Mouse (Mus musculus): ENCODE results near the gene Nckap1. TPM values are rescaled to one million over a fixed set of nuclear protein-coding genes. Genes with fewer than 3 reads are reported as not detected.

Nckap1 gene
- polyA plus RNA-seq, 2 experiments, result 9.9 to 11.4 TPM

DNA sequence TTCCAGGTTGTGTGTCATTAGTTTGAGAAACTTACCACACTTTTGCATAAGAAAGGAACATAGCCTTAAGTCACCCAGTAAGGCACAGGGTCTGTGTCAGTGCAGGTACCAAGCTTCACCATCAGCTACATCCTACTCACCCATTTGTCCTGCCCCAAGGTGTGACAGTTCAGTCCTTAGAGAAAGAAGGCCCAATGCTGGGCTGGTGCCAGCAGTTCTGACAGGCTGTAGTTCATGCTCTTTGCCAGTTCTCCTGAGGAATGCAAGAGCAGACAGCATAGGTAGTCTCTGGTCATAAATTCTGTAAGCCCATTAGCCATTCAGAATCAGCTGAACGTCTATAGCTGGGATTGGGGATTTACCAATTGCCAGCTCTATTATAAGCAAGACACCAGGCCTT is 105.3 kb downstream of the Nckap1 start:
- H3K36me3 ChIP-seq (replicated peaks; ENCODE audit: control insufficient read depth, insufficient read depth, low read depth), result no peaks in the 10 kb centered on the region
- H3K4me1 ChIP-seq (replicated peaks; ENCODE audit: control insufficient read depth in 2 of 2, insufficient read depth in 2 of 2, low read length in 1 of 2), result no peaks in the 10 kb centered on the region
- no peak overlapping the region for H3K4me3 ChIP-seq (ENCODE audit: insufficient read depth in 1 of 2, low read depth in 2 of 2, low read length in 2 of 2)
- 33% methylated on average over 1 of the region's 1 CpGs for WGBS (ENCODE audit: insufficient replicate concordance)
- no peaks in the 10 kb centered on the region for H3K9me3 ChIP-seq (ENCODE audit: control insufficient read depth, low read length)
- H3K9ac ChIP-seq (replicated peaks), result no peak overlapping the region
- DNase-seq (ENCODE audit: low read depth in 3 of 3, low spot score in 3 of 3) (no peak), ATAC-seq (ENCODE audit: insufficient read depth) (no peak)
- no peak overlapping the region for H3K4me2 ChIP-seq (ENCODE audit: low read depth)
- H3K27me3 ChIP-seq (ENCODE audit: control insufficient read depth, insufficient read depth, low read length), result no peaks in the 10 kb centered on the region
- H3K27ac ChIP-seq, result no peak overlapping the region
- TF ChIP-seq CTCF (IDR thresholded peaks at IDR 0.05; ENCODE audit: low read depth) (no peak), EP300 (IDR thresholded peaks at IDR 0.05; ENCODE audit: low read depth) (no peak)

- TF ChIP-seq CTCF (IDR thresholded peaks at IDR 0.05; ENCODE audit: low read depth) (no peak), EP300 (IDR thresholded peaks at IDR 0.05; ENCODE audit: low read depth) (no peak)
- no peaks in the 10 kb centered on the region for H3K9me3 ChIP-seq (ENCODE audit: control insufficient read depth, low read length)
- H3K27ac ChIP-seq, result no peak overlapping the region
- H3K4me1 ChIP-seq (replicated peaks; ENCODE audit: control insufficient read depth in 2 of 2, insufficient read depth in 2 of 2, low read length in 1 of 2), result no peaks in the 10 kb centered on the region
- 42% methylated on average over 5 of the region's 5 CpGs for WGBS (ENCODE audit: insufficient replicate concordance)
- no peaks in the 10 kb centered on the region for H3K27me3 ChIP-seq (ENCODE audit: control insufficient read depth, insufficient read depth, low read length)
- H3K4me3 ChIP-seq (ENCODE audit: insufficient read depth in 1 of 2, low read depth in 2 of 2, low read length in 2 of 2), result no peak overlapping the region
- no peak overlapping the region for H3K4me2 ChIP-seq (ENCODE audit: low read depth)
- no peak for ATAC-seq (ENCODE audit: insufficient read depth)
- no peak for DNase-seq (ENCODE audit: low read depth in 3 of 3, low spot score in 3 of 3)
- no peaks in the 10 kb centered on the region for H3K36me3 ChIP-seq (replicated peaks; ENCODE audit: control insufficient read depth, insufficient read depth, low read depth)
- H3K9ac ChIP-seq (replicated peaks), result no peak overlapping the region
These were observed 106.9 kb downstream of the Nckap1 start for GRCm38 (mm10) chr2:80474247-80474796.

GRCm38 (mm10) chr2:80465991-80466821 is 115.0 kb downstream of the Nckap1 start:
- H3K9me3 ChIP-seq (ENCODE audit: control insufficient read depth, low read length), result no peaks in the 10 kb centered on the region
- DNase-seq (ENCODE audit: low read depth in 3 of 3, low spot score in 3 of 3) (no peak), ATAC-seq (ENCODE audit: insufficient read depth) (no peak)
- H3K27ac ChIP-seq, result no peak overlapping the region
- 30% methylated on average over 16 of the region's 16 CpGs for WGBS (ENCODE audit: insufficient replicate concordance)
- no peak overlapping the region for H3K4me2 ChIP-seq (ENCODE audit: low read depth)
- no peak overlapping the region for H3K4me3 ChIP-seq (ENCODE audit: insufficient read depth in 1 of 2, low read depth in 2 of 2, low read length in 2 of 2)
- no peaks in the 10 kb centered on the region for H3K27me3 ChIP-seq (ENCODE audit: control insufficient read depth, insufficient read depth, low read length)
- no peak overlapping the region for H3K9ac ChIP-seq (replicated peaks)
- H3K36me3 ChIP-seq (replicated peaks; ENCODE audit: control insufficient read depth, insufficient read depth, low read depth), result no peaks in the 10 kb centered on the region
- H3K4me1 ChIP-seq (replicated peaks; ENCODE audit: control insufficient read depth in 2 of 2, insufficient read depth in 2 of 2, low read length in 1 of 2), result no peaks in the 10 kb centered on the region
- no peak for TF ChIP-seq EP300 (IDR thresholded peaks at IDR 0.05; ENCODE audit: low read depth)
- TF ChIP-seq CTCF (IDR thresholded peaks at IDR 0.05; ENCODE audit: low read depth), result no peak

DNA sequence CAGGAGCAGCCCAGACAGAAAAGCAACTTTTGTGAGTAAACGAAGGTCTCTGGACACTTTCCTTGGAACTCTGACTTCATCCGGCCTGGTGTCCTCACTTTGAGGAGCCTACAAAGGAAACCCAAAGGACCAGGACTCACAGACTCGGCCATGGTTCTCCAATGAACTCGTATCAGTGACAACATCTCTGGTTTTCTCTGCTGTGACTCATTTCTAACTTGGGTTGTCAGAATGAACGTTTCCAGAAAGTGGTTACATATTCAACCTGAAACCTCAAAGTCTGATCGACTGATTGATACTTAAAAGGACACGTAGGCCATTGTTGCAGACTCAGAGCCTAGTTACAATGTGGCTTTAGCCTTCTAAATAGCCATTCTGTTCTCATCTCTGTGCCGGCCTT is 119.4 kb downstream of the Nckap1 start:
- no peaks in the 10 kb centered on the region for H3K27me3 ChIP-seq (ENCODE audit: control insufficient read depth, insufficient read depth, low read length)
- no peak overlapping the region for H3K9ac ChIP-seq (replicated peaks)
- WGBS (ENCODE audit: insufficient replicate concordance), result 47% methylated on average over 8 of the region's 8 CpGs
- no peaks in the 10 kb centered on the region for H3K36me3 ChIP-seq (replicated peaks; ENCODE audit: control insufficient read depth, insufficient read depth, low read depth)
- no peak overlapping the region for H3K4me2 ChIP-seq (ENCODE audit: low read depth)
- H3K4me1 ChIP-seq (replicated peaks; ENCODE audit: control insufficient read depth in 2 of 2, insufficient read depth in 2 of 2, low read length in 1 of 2), result no peaks in the 10 kb centered on the region
- ATAC-seq (ENCODE audit: insufficient read depth) (no peak), DNase-seq (ENCODE audit: low read depth in 3 of 3, low spot score in 3 of 3) (no peak)
- H3K27ac ChIP-seq, result no peak overlapping the region
- no peak overlapping the region for H3K4me3 ChIP-seq (ENCODE audit: insufficient read depth in 1 of 2, low read depth in 2 of 2, low read length in 2 of 2)
- TF ChIP-seq CTCF (IDR thresholded peaks at IDR 0.05; ENCODE audit: low read depth), result no peak
- TF ChIP-seq EP300 (IDR thresholded peaks at IDR 0.05; ENCODE audit: low read depth), result no peak
- H3K9me3 ChIP-seq (ENCODE audit: control insufficient read depth, low read length), result no peaks in the 10 kb centered on the region

MicroRNA genes within 50 kb of the gene (microRNA counts, 519-probe panel; counts per million panel counts)
- microRNA mmu-miR-684, result 69.9 counts per million

Small RNA genes lying within 50 kb of the gene (microRNA-seq; reads per million reads assigned to microRNA genes)
- not detected for gene Mir684-1

Other genes with a start within 250 kb of the Nckap1 start
- gene Frzb, start 133.8 kb downstream of the Nckap1 start, polyA plus RNA-seq (2012; rRNA removed), result 0.28 and 0.37 TPM in 2 replicates
- gene Frzb, start 133.8 kb downstream of the Nckap1 start, polyA plus RNA-seq (2014; fragmentation: Nextera tagmentation; extraction: Ambion mirVana), result 0.39 and 0.86 TPM in 2 replicates
- gene Dusp19, start 35.7 kb upstream of the Nckap1 start, polyA plus RNA-seq (2012; rRNA removed), result 2.2 and 3.5 TPM in 2 replicates
- 6.1 and 6.3 TPM in 2 replicates for gene Dusp19, start 35.7 kb upstream of the Nckap1 start, polyA plus RNA-seq (2014; fragmentation: Nextera tagmentation; extraction: Ambion mirVana)
- gene Nup35, start 35.9 kb upstream of the Nckap1 start, polyA plus RNA-seq (2012; rRNA removed), result 17.9 and 25.3 TPM in 2 replicates
- gene Nup35, start 35.9 kb upstream of the Nckap1 start, polyA plus RNA-seq (2014; fragmentation: Nextera tagmentation; extraction: Ambion mirVana), result 31.9 TPM in 2 replicates